Mouse (Mus musculus): ENCODE results near the gene Klhdc8b.

The Klhdc8b gene

GRCm38 (mm10) chr9:108480813-108481519, 19.6 kb upstream of the Klhdc8b start:
- DNase-seq: no peak

GRCm38 (mm10) chr9:108479721-108480351, 18.5 kb upstream of the Klhdc8b start, which contains the start of gene Lamb2:
TSS of gene Lamb2 (plus strand) at chr9:108479736.
- DNase-seq: no peak

- no peak for DNase-seq
Observed at GRCm38 (mm10) chr9:108479241-108479640, 17.9 kb upstream of the Klhdc8b start.

GRCm38 (mm10) chr9:108478638-108479156, 17.3 kb upstream of the Klhdc8b start:
- DNase-seq: no peak

- no peak for DNase-seq
Observed at GRCm38 (mm10) chr9:108474528-108474927, 13.1 kb upstream of the Klhdc8b start.

GRCm38 (mm10) chr9:108469845-108470244, 8.5 kb upstream of the Klhdc8b start:
- no peak for DNase-seq

- DNase-seq: no peak
Observed at GRCm38 (mm10) chr9:108469430-108469829, 8.0 kb upstream of the Klhdc8b start.

- no peak for DNase-seq
Observed at GRCm38 (mm10) chr9:108466219-108466618, 4.8 kb upstream of the Klhdc8b start.

- DNase-seq: no peak
Observed at GRCm38 (mm10) chr9:108463713-108464112, 2.3 kb upstream of the Klhdc8b start.

- no peak for DNase-seq
Observed at GRCm38 (mm10) chr9:108462192-108462591, 811 bp upstream of the Klhdc8b start.

GRCm38 (mm10) chr9:108461675-108462074, 294 bp upstream of the Klhdc8b start:
- DNase-seq: no peak

- DNase-seq: peak; percentile 87
Observed at GRCm38 (mm10) chr9:108460319-108461178, 832 bp downstream of the Klhdc8b start, which contains the start of gene Ccdc71. TSS of gene Ccdc71 (plus strand) at chr9:108460527.

GRCm38 (mm10) chr9:108459939-108460318, 1.5 kb downstream of the Klhdc8b start:
- no peak for DNase-seq

GRCm38 (mm10) chr9:108456953-108457352, 4.4 kb downstream of the Klhdc8b start:
- no peak for DNase-seq

GRCm38 (mm10) chr9:108455747-108456571, 5.4 kb downstream of the Klhdc8b start:
- no peak for DNase-seq

GRCm38 (mm10) chr9:108454429-108454828, 7.0 kb downstream of the Klhdc8b start:
- DNase-seq: no peak

GRCm38 (mm10) chr9:108453458-108453857, 7.9 kb downstream of the Klhdc8b start:
- DNase-seq: peak; percentile 23

GRCm38 (mm10) chr9:108452911-108453310, 8.5 kb downstream of the Klhdc8b start:
- no peak for DNase-seq

- DNase-seq: peak; percentile 86
Observed at GRCm38 (mm10) chr9:108452291-108452906, 9.0 kb downstream of the Klhdc8b start.

GRCm38 (mm10) chr9:108451519-108452160, 9.7 kb downstream of the Klhdc8b start:
- DNase-seq: no peak

- DNase-seq: no peak
Observed at GRCm38 (mm10) chr9:108451170-108451493, 10.2 kb downstream of the Klhdc8b start.

Data from right cerebral cortex, postnatal 25 days (tissue).